Mouse (Mus musculus) neural tube, embryonic 11.5 days (tissue): ENCODE data around the gene Clstn2. TPM values are rescaled to one million over a fixed set of nuclear protein-coding genes. Genes with fewer than 3 reads are reported as not detected.

Experiments used
- ATAC-seq: fragments of 200-750 bp; cut with Nextera tagmentation; 2 replicates; pipeline ENCODE4 v1.8.0; 2017; ENCODE audit warnings: moderate number of reproducible peaks, mild to moderate bottlenecking, moderate TSS enrichment, moderate library complexity; ENCODE audit not compliant: insufficient read depth, low FRiP score, low TSS enrichment
- DNase-seq: peaks from one replicate; pipeline ENCODE4 v3.0.0-alpha.2; 2015; ENCODE audit warnings: low spot score
- H3K27ac ChIP-seq: fragments of 300-500 bp; sonication (generic); 2 replicates; pipeline ENCODE4 v1.5.1; 2014; ENCODE audit warnings: low read depth, mild to moderate bottlenecking, low read length
- H3K27me3 ChIP-seq: fragments of 300-500 bp; sonication (generic); 2 replicates; pipeline ENCODE4 v1.6.1; 2014; ENCODE audit warnings: mild to moderate bottlenecking, low read length, mixed read lengths; ENCODE audit not compliant: control insufficient read depth, insufficient read depth
- H3K36me3 ChIP-seq: fragments of 300-500 bp; sonication (generic); 2 replicates; pipeline ENCODE4 v1.6.1; 2014; ENCODE audit warnings: mild to moderate bottlenecking, low read length, moderate library complexity, mixed read lengths; ENCODE audit not compliant: control insufficient read depth, insufficient read depth
- H3K4me1 ChIP-seq: fragments of 300-500 bp; sonication (generic); 2 replicates; pipeline ENCODE4 v1.6.1; 2014; ENCODE audit warnings: low read length, mixed read lengths; ENCODE audit not compliant: control insufficient read depth, insufficient read depth
- H3K4me2 ChIP-seq: fragments of 300-500 bp; sonication (generic); 2 replicates; pipeline ENCODE4 v1.6.1; 2014; ENCODE audit warnings: low read depth, mild to moderate bottlenecking, moderate library complexity
- H3K4me3 ChIP-seq: fragments of 300-500 bp; sonication (generic); 2 replicates; pipeline ENCODE4 v1.5.1; 2014; ENCODE audit warnings: low read depth, low read length
- H3K9ac ChIP-seq: fragments of 300-500 bp; sonication (generic); 2 replicates; pipeline ENCODE4 v1.6.1; 2014; ENCODE audit warnings: mild to moderate bottlenecking, low read length
- H3K9me3 ChIP-seq: fragments of 300-500 bp; sonication (generic); 2 replicates; pipeline ENCODE4 v1.6.1; 2016; ENCODE audit warnings: low read length; ENCODE audit not compliant: control insufficient read depth
- WGBS: fragments of 180-500 bp; shearing (Covaris S2); extraction: QIAGEN DNeasy Blood & Tissue Kit; methylation state at CpG from one replicate; pipeline ENCODE4 v1.1.7; 2014; 5-methylcytosine and 5-hydroxymethylcytosine counted together
- polyA plus RNA-seq: library from polyadenylated mRNA; unstranded; fragments of >200 nt; fragmentation: Nextera tagmentation; extraction: Ambion mirVana; gene quantifications from 2 replicates; pipeline ENCODE4 v1.2.1, GENCODE M21; 2014

Gene Clstn2
- polyA plus RNA-seq, 1 experiment from 2014 or later: 10.0 TPM

GRCm38 (mm10) chr9:97449316-97450050 lies 583.5 kb downstream of the Clstn2 start:
- Histone ChIP-seq H3K36me3 (no peaks in the 10 kb centered on the region), H3K4me3 (no peak overlapping the region), H3K9me3 (no peaks in the 10 kb centered on the region), H3K27me3 (no peaks in the 10 kb centered on the region), H3K4me1 (no peaks in the 10 kb centered on the region), H3K4me2 (no peak overlapping the region), H3K27ac (no peak overlapping the region), H3K9ac (no peak overlapping the region)
- ATAC-seq (no peak), DNase-seq (no peak)
- 91% methylated on average over 13 of the region's 13 CpGs for WGBS

- Histone ChIP-seq H3K27ac (no peak overlapping the region), H3K9me3 (no peaks in the 10 kb centered on the region), H3K27me3 (no peaks in the 10 kb centered on the region), H3K4me2 (no peak overlapping the region), H3K9ac (no peak overlapping the region), H3K4me1 (no peaks in the 10 kb centered on the region), H3K36me3 (no peaks in the 10 kb centered on the region), H3K4me3 (no peak overlapping the region)
- ATAC-seq (no peak), DNase-seq (no peak)
- WGBS: 71% methylated on average over 7 of the region's 7 CpGs
Measured at GRCm38 (mm10) chr9:97439872-97440636, 592.9 kb downstream of the Clstn2 start.

- Histone ChIP-seq H3K36me3 (no peaks in the 10 kb centered on the region), H3K27ac (no peak overlapping the region), H3K27me3 (no peaks in the 10 kb centered on the region), H3K4me3 (no peak overlapping the region), H3K9me3 (no peaks in the 10 kb centered on the region), H3K4me2 (no peak overlapping the region), H3K4me1 (no peaks in the 10 kb centered on the region), H3K9ac (no peak overlapping the region)
- WGBS: 55% methylated on average over 3 of the region's 3 CpGs
- DNase-seq (no peak), ATAC-seq (no peak)
Measured at GRCm38 (mm10) chr9:97434666-97435065, 598.3 kb downstream of the Clstn2 start.

GRCm38 (mm10) chr9:97429885-97430449 lies 603.0 kb downstream of the Clstn2 start:
- Histone ChIP-seq H3K9me3 (no peaks in the 10 kb centered on the region), H3K9ac (no peak overlapping the region), H3K27ac (no peak overlapping the region), H3K4me2 (no peak overlapping the region), H3K4me3 (no peak overlapping the region), H3K27me3 (no peaks in the 10 kb centered on the region), H3K4me1 (no peaks in the 10 kb centered on the region), H3K36me3 (no peaks in the 10 kb centered on the region)
- WGBS: 78% methylated on average over 1 of the region's 1 CpGs
- no peak for DNase-seq
- no peak for ATAC-seq

- no peak overlapping the region for H3K27ac ChIP-seq
- ATAC-seq (no peak), DNase-seq (no peak)
- 84% methylated on average over 7 of the region's 7 CpGs for WGBS
- H3K36me3 ChIP-seq: no peaks in the 10 kb centered on the region
- no peaks in the 10 kb centered on the region for H3K27me3 ChIP-seq
- H3K9ac ChIP-seq: no peak overlapping the region
- H3K4me1 ChIP-seq: no peaks in the 10 kb centered on the region
- no peak overlapping the region for H3K4me2 ChIP-seq
- H3K4me3 ChIP-seq: no peak overlapping the region
- no peaks in the 10 kb centered on the region for H3K9me3 ChIP-seq
Measured at GRCm38 (mm10) chr9:97428127-97428526, 604.9 kb downstream of the Clstn2 start.

- no peak overlapping the region for H3K9ac ChIP-seq
- no peaks in the 10 kb centered on the region for H3K36me3 ChIP-seq
- WGBS: 57% methylated on average over 5 of the region's 5 CpGs
- H3K27ac ChIP-seq: no peak overlapping the region
- no peaks in the 10 kb centered on the region for H3K9me3 ChIP-seq
- H3K27me3 ChIP-seq: no peaks in the 10 kb centered on the region
- H3K4me3 ChIP-seq: no peak overlapping the region
- DNase-seq (no peak), ATAC-seq (no peak)
- H3K4me2 ChIP-seq: no peak overlapping the region
- no peaks in the 10 kb centered on the region for H3K4me1 ChIP-seq
Measured at GRCm38 (mm10) chr9:97420896-97421295, 612.1 kb downstream of the Clstn2 start.

GRCm38 (mm10) chr9:97414876-97415668 lies 617.9 kb downstream of the Clstn2 start:
- ATAC-seq (no peak), DNase-seq (no peak)
- no peaks in the 10 kb centered on the region for H3K36me3 ChIP-seq
- H3K9me3 ChIP-seq: no peaks in the 10 kb centered on the region
- no peak overlapping the region for H3K4me2 ChIP-seq
- no peaks in the 10 kb centered on the region for H3K4me1 ChIP-seq
- no peak overlapping the region for H3K27ac ChIP-seq
- no peak overlapping the region for H3K4me3 ChIP-seq
- no peak overlapping the region for H3K9ac ChIP-seq
- H3K27me3 ChIP-seq: no peaks in the 10 kb centered on the region
- WGBS: 84% methylated on average over 6 of the region's 6 CpGs

- H3K9me3 ChIP-seq: no peaks in the 10 kb centered on the region
- H3K27ac ChIP-seq: no peak overlapping the region
- no peak overlapping the region for H3K9ac ChIP-seq
- no peak overlapping the region for H3K4me2 ChIP-seq
- no peaks in the 10 kb centered on the region for H3K4me1 ChIP-seq
- H3K36me3 ChIP-seq: no peaks in the 10 kb centered on the region
- no peaks in the 10 kb centered on the region for H3K27me3 ChIP-seq
- DNase-seq: no peak
- WGBS: 87% methylated on average over 2 of the region's 2 CpGs
- no peak overlapping the region for H3K4me3 ChIP-seq
- ATAC-seq: no peak
Measured at GRCm38 (mm10) chr9:97408142-97408541, 624.8 kb downstream of the Clstn2 start.
